Mouse (Mus musculus) midbrain, embryonic 10.5 days (tissue): Measurements from ENCODE around the gene Gm14851. TPM values are rescaled to one million over a fixed set of nuclear protein-coding genes. Genes with fewer than 3 reads are reported as not detected.
"Not testable (repeated sequence)": the region's sequence is repeated elsewhere in the genome, so short reads cannot be mapped to it uniquely, and the experiment has no call there.

Source experiments
- DNase-seq: peaks from one replicate; pipeline ENCODE4 v3.0.0-alpha.2; 2017; ENCODE audit warnings: low spot score
- H3K27ac ChIP-seq: fragments of 300-500 bp; sonication (generic); replicated peaks from 2 replicates; pipeline ENCODE4 v1.5.1; 2016; ENCODE audit warnings: mild to moderate bottlenecking
- H3K27me3 ChIP-seq: fragments of 300-500 bp; sonication (generic); 2 replicates; pipeline ENCODE4 v1.6.1; 2016; ENCODE audit warnings: low read depth, mild to moderate bottlenecking; ENCODE audit not compliant: poor library complexity, severe bottlenecking
- H3K36me3 ChIP-seq: fragments of 300-500 bp; sonication (generic); 2 replicates; pipeline ENCODE4 v1.6.1; 2016; ENCODE audit warnings: mild to moderate bottlenecking, moderate library complexity
- H3K4me1 ChIP-seq: fragments of 300-500 bp; sonication (generic); 2 replicates; pipeline ENCODE4 v1.6.1; 2016
- H3K4me3 ChIP-seq: fragments of 300-500 bp; sonication (generic); 2 replicates; pipeline ENCODE4 v1.5.1; 2016; ENCODE audit warnings: mild to moderate bottlenecking, moderate library complexity
- H3K9me3 ChIP-seq: fragments of 300-500 bp; sonication (generic); replicated peaks from 2 replicates; pipeline ENCODE4 v1.6.1; 2016; ENCODE audit warnings: mild to moderate bottlenecking
- WGBS: fragments of 180-500 bp; shearing (Covaris S2); methylation state at CpG from one replicate; pipeline ENCODE4 v1.1.7; 2016; 5-methylcytosine and 5-hydroxymethylcytosine counted together
- polyA plus RNA-seq: library from polyadenylated mRNA; unstranded; fragments of >200 nt; fragmentation: Nextera tagmentation; extraction: Ambion mirVana; gene quantifications from 2 replicates; pipeline ENCODE4 v1.2.1, GENCODE M21; 2016

The Gm14851 gene
- polyA plus RNA-seq: not detected in 2 replicates

GRCm38 (mm10) chr8:21095950-21096349 is at the start of gene Gm14851:
Gene Gm14851 (minus strand): TSS chr8:21096050.
- not testable (repeated sequence) for H3K27me3 ChIP-seq, H3K27ac ChIP-seq, H3K36me3 ChIP-seq, H3K4me1 ChIP-seq, DNase-seq, H3K4me3 ChIP-seq
- WGBS: 80% methylated on average over 1 of the region's 2 CpGs
- H3K9me3 ChIP-seq: peaks cover 26% of the 10 kb centered on the region

- H3K4me1 ChIP-seq, H3K27me3 ChIP-seq, H3K4me3 ChIP-seq, DNase-seq, H3K27ac ChIP-seq, H3K36me3 ChIP-seq: not testable (repeated sequence)
- H3K9me3 ChIP-seq: peaks cover 35% of the 10 kb centered on the region
- 63% methylated on average over 3 of the region's 3 CpGs for WGBS
Observed at GRCm38 (mm10) chr8:21134342-21134741, 38.5 kb upstream of the Gm14851 start, which contains the start of gene Defa30. Gene Defa30 (plus strand): TSS chr8:21134642.

GRCm38 (mm10) chr8:21093106-21093505 is 2.7 kb downstream of the Gm14851 start:
- DNase-seq: no peak
- WGBS: 45% methylated on average over 4 of the region's 4 CpGs
- no peaks in the 10 kb centered on the region for H3K36me3 ChIP-seq

GRCm38 (mm10) chr8:21084142-21084541 is 11.7 kb downstream of the Gm14851 start, which contains the start of gene Defa25:
Gene Defa25 (plus strand): TSS chr8:21084442.
- H3K4me3 ChIP-seq, H3K27ac ChIP-seq, H3K27me3 ChIP-seq, H3K4me1 ChIP-seq, H3K9me3 ChIP-seq, DNase-seq, H3K36me3 ChIP-seq: not testable (repeated sequence)

More at GRCm38 (mm10) chr8:21093106-21093505, 2.7 kb downstream of the Gm14851 start:
- Histone ChIP-seq H3K27me3 (no peaks in the 10 kb centered on the region), H3K9me3 (peaks cover 26% of the 10 kb centered on the region), H3K4me1 (no peaks in the 10 kb centered on the region), H3K4me3 (no peak overlapping the region), H3K27ac (no peak overlapping the region)

GRCm38 (mm10) chr8:21064738-21065137 is 31.1 kb downstream of the Gm14851 start, which contains the start of gene Defa35:
Gene Defa35 (plus strand): TSS chr8:21065038.
- DNase-seq, H3K36me3 ChIP-seq, H3K4me3 ChIP-seq, H3K27me3 ChIP-seq, H3K27ac ChIP-seq, H3K4me1 ChIP-seq, H3K9me3 ChIP-seq: not testable (repeated sequence)
- WGBS: 92% methylated on average over 1 of the region's 1 CpGs

GRCm38 (mm10) chr8:21054747-21055146 is 41.1 kb downstream of the Gm14851 start, which contains the start of gene Defa23:
Gene Defa23 (plus strand): TSS chr8:21055047.
- H3K4me1 ChIP-seq, H3K27me3 ChIP-seq, H3K4me3 ChIP-seq, H3K9me3 ChIP-seq, DNase-seq, H3K27ac ChIP-seq, H3K36me3 ChIP-seq: not testable (repeated sequence)
- no CpG with 5 or more reads among the region's 1 CpGs for WGBS

Other genes with a start within 250 kb of the Gm14851 start
- not detected in 2 replicates for gene Defb33, start 203.4 kb downstream of the Gm14851 start, polyA plus RNA-seq
- gene Gm15056, start 193.4 kb downstream of the Gm14851 start, polyA plus RNA-seq: not detected in 2 replicates
- not detected in 2 replicates for gene Gm6040, start 174.0 kb downstream of the Gm14851 start, polyA plus RNA-seq
- gene AY761185, start 151.3 kb downstream of the Gm14851 start, polyA plus RNA-seq: not detected in 2 replicates
- gene Defa21, start 70.5 kb downstream of the Gm14851 start, polyA plus RNA-seq: not detected in 2 replicates
- not detected in 2 replicates for gene Defa23, start 41.0 kb downstream of the Gm14851 start, polyA plus RNA-seq
- gene Defa35, start 31.0 kb downstream of the Gm14851 start, polyA plus RNA-seq: not detected in 2 replicates
- gene Defa25, start 11.6 kb downstream of the Gm14851 start, polyA plus RNA-seq: not detected in 2 replicates
- gene Defa30, start 38.6 kb upstream of the Gm14851 start, polyA plus RNA-seq: not detected in 2 replicates
- not detected in 2 replicates for gene Defa22, start 66.2 kb upstream of the Gm14851 start, polyA plus RNA-seq
- gene Defa31, start 95.6 kb upstream of the Gm14851 start, polyA plus RNA-seq: not detected in 2 replicates
- not detected in 2 replicates for gene Gm15293, start 105.5 kb upstream of the Gm14851 start, polyA plus RNA-seq
- not detected in 2 replicates for gene Gm15292, start 153.7 kb upstream of the Gm14851 start, polyA plus RNA-seq
- gene Defa27, start 219.5 kb upstream of the Gm14851 start, polyA plus RNA-seq: not detected in 2 replicates
- gene Defa29, start 231.0 kb upstream of the Gm14851 start, polyA plus RNA-seq: not detected in 2 replicates